Mouse (Mus musculus): Measurements from ENCODE around the gene Tmem199. TPM values are rescaled to one million over a fixed set of nuclear protein-coding genes. Genes with fewer than 3 reads are reported as not detected.

Gene Tmem199
- 4.4 and 5.1 TPM in 2 replicates for polyA plus RNA-seq (2012; rRNA removed; ENCODE audit: low replicate concordance)

GRCm38 (mm10) chr11:78512025-78512957 lies at the start of gene Tmem199, which contains the start of gene Poldip2:
Gene Tmem199 (minus strand): TSS chr11:78512172.
Gene Poldip2 (plus strand): TSS chr11:78512193.

GRCm38 (mm10) chr11:78550168-78551058 lies 38.4 kb upstream of the Tmem199 start, which contains the start of gene Tmem97:
Gene Tmem97 (minus strand): TSS chr11:78550777.

GRCm38 (mm10) chr11:78536080-78536689 lies 24.2 kb upstream of the Tmem199 start, which contains the start of the genes Tnfaip1 and Ift20:
Gene Tnfaip1 (minus strand): TSS chr11:78536332.
Gene Ift20 (plus strand): TSS chr11:78536361.

GRCm38 (mm10) chr11:78502909-78503650 lies 8.9 kb downstream of the Tmem199 start, which contains the start of gene Sebox:
Gene Sebox (plus strand): TSS chr11:78503447.

GRCm38 (mm10) chr11:78499004-78499403 lies 13.0 kb downstream of the Tmem199 start, which contains the start of gene Vtn:
Gene Vtn (plus strand): TSS chr11:78499091.

GRCm38 (mm10) chr11:78497544-78498522 lies 14.1 kb downstream of the Tmem199 start, which contains the start of gene Sarm1:
Gene Sarm1 (minus strand): TSS chr11:78497754.

GRCm38 (mm10) chr11:78465568-78466180 lies 46.3 kb downstream of the Tmem199 start, which contains the start of gene Slc46a1:
Gene Slc46a1 (plus strand): TSS chr11:78465697.

Other genes with a start within 250 kb of the Tmem199 start
- gene BC030499, start 221.3 kb downstream of the Tmem199 start, polyA plus RNA-seq (2012; rRNA removed; ENCODE audit: low replicate concordance): 0.12 and 0.16 TPM in 2 replicates
- gene Spag5, start 210.6 kb downstream of the Tmem199 start, polyA plus RNA-seq (2012; rRNA removed; ENCODE audit: low replicate concordance): 7.9 and 16.4 TPM in 2 replicates
- gene Aldoc, start 189.2 kb downstream of the Tmem199 start, polyA plus RNA-seq (2012; rRNA removed; ENCODE audit: low replicate concordance): 13.5 and 30.0 TPM in 2 replicates
- gene Pigs, start 183.8 kb downstream of the Tmem199 start, polyA plus RNA-seq (2012; rRNA removed; ENCODE audit: low replicate concordance): 90.6 and 95.6 TPM in 2 replicates
- 15.2 and 20.6 TPM in 2 replicates for gene Unc119, start 168.7 kb downstream of the Tmem199 start, polyA plus RNA-seq (2012; rRNA removed; ENCODE audit: low replicate concordance)
- gene Foxn1, start 125.6 kb downstream of the Tmem199 start, polyA plus RNA-seq (2012; rRNA removed; ENCODE audit: low replicate concordance): not detected in 2 replicates
- gene Slc13a2, start 90.0 kb downstream of the Tmem199 start, polyA plus RNA-seq (2012; rRNA removed; ENCODE audit: low replicate concordance): 12.7 and 401 TPM in 2 replicates
- gene Slc46a1, start 46.5 kb downstream of the Tmem199 start, polyA plus RNA-seq (2012; rRNA removed; ENCODE audit: low replicate concordance): 455 and 700 TPM in 2 replicates
- gene Sarm1, start 14.4 kb downstream of the Tmem199 start, polyA plus RNA-seq (2012; rRNA removed; ENCODE audit: low replicate concordance): 0.36 and 0.68 TPM in 2 replicates
- gene Vtn, start 13.1 kb downstream of the Tmem199 start, polyA plus RNA-seq (2012; rRNA removed; ENCODE audit: low replicate concordance): 1.8 and 2.6 TPM in 2 replicates
- not detected in 2 replicates for gene Sebox, start 8.7 kb downstream of the Tmem199 start, polyA plus RNA-seq (2012; rRNA removed; ENCODE audit: low replicate concordance)
- gene Poldip2, start within 50 bp of the Tmem199 start, polyA plus RNA-seq (2012; rRNA removed; ENCODE audit: low replicate concordance): 21.7 and 26.2 TPM in 2 replicates
- gene Tnfaip1, start 24.2 kb upstream of the Tmem199 start, polyA plus RNA-seq (2012; rRNA removed; ENCODE audit: low replicate concordance): 34.4 and 36.2 TPM in 2 replicates
- gene Ift20, start 24.2 kb upstream of the Tmem199 start, polyA plus RNA-seq (2012; rRNA removed; ENCODE audit: low replicate concordance): 113 and 115 TPM in 2 replicates
- 29.6 and 51.8 TPM in 2 replicates for gene Tmem97, start 38.6 kb upstream of the Tmem199 start, polyA plus RNA-seq (2012; rRNA removed; ENCODE audit: low replicate concordance)
- 6.2 and 7.0 TPM in 2 replicates for gene Nlk, start 185.2 kb upstream of the Tmem199 start, polyA plus RNA-seq (2012; rRNA removed; ENCODE audit: low replicate concordance)
- gene Ccnq, start 239.6 kb upstream of the Tmem199 start, polyA plus RNA-seq (2012; rRNA removed; ENCODE audit: low replicate concordance): 31.3 and 36.5 TPM in 2 replicates